Mouse (Mus musculus) myocyte (in vitro differentiated cells): ENCODE results near the gene Fam20c. TPM values are rescaled to one million over a fixed set of nuclear protein-coding genes. Genes with fewer than 3 reads are reported as not detected.

ENCODE experiments used
- H3K27me3 ChIP-seq: one replicate; pipeline ENCODE4 v1.6.1; 2011; ENCODE audit not compliant: control insufficient read depth, insufficient read depth, insufficient read length
- H3K36me3 ChIP-seq: one replicate; pipeline ENCODE4 v1.6.1; 2011; ENCODE audit not compliant: control insufficient read depth, insufficient read depth
- H3K4me2 ChIP-seq: one replicate; pipeline ENCODE4 v1.6.1; 2011; ENCODE audit warnings: low read depth, control low read depth
- H3K4me3 ChIP-seq: one replicate; pipeline ENCODE4 v1.5.1; 2011; ENCODE audit warnings: mild to moderate bottlenecking, control low read depth, moderate library complexity
- H3K79me2 ChIP-seq: one replicate; pipeline ENCODE4 v1.6.1; 2011; ENCODE audit not compliant: control insufficient read depth, insufficient read depth
- H3ac ChIP-seq: one replicate; pipeline ENCODE4 v1.6.1; 2011; ENCODE audit not compliant: control insufficient read depth, insufficient read length
- CEBPB ChIP-seq: IDR thresholded peaks from 2 replicates; pipeline ENCODE4 v1.6.1; 2011; ENCODE audit warnings: mild to moderate bottlenecking, moderate library complexity; ENCODE audit not compliant: poor library complexity, insufficient read depth, severe bottlenecking
- E2F4 ChIP-seq: IDR thresholded peaks from one replicate; pipeline ENCODE4 v1.6.1; 2011; ENCODE audit warnings: mild to moderate bottlenecking, control low read depth, moderate library complexity; ENCODE audit not compliant: insufficient read depth
- MAX ChIP-seq: IDR thresholded peaks from one replicate; pipeline ENCODE4 v1.6.1; 2011; ENCODE audit warnings: low read depth, mild to moderate bottlenecking, control low read depth
- MYOD1 ChIP-seq, 3 experiments: IDR thresholded peaks; one replicate each; pipeline ENCODE4 v1.6.1; 2011; ENCODE audit warnings: control low read depth in 2 of 3, low read depth in 2 of 3, mild to moderate bottlenecking in 2 of 3, moderate library complexity in 1 of 3; ENCODE audit not compliant: insufficient read length in 2 of 3, control insufficient read depth in 1 of 3
- MYOG ChIP-seq, 3 experiments: IDR thresholded peaks; one replicate each; pipeline ENCODE4 v1.6.1; 2011; ENCODE audit warnings: control low read depth in 2 of 3, low read depth in 2 of 3, mild to moderate bottlenecking in 2 of 3; ENCODE audit not compliant: insufficient read length in 2 of 3, control insufficient read depth in 1 of 3, insufficient read depth in 1 of 3
- POLR2A ChIP-seq: IDR thresholded peaks from one replicate; pipeline ENCODE4 v1.6.1; 2011; ENCODE audit warnings: low read depth, mild to moderate bottlenecking, control low read depth, moderate library complexity; ENCODE audit not compliant: insufficient read length
- POLR2AphosphoS2 ChIP-seq: IDR thresholded peaks from one replicate; pipeline ENCODE4 v1.6.1; 2011; ENCODE audit warnings: low read depth, control low read depth; ENCODE audit not compliant: insufficient read length
- REST ChIP-seq: IDR thresholded peaks from one replicate; pipeline ENCODE4 v1.6.1; 2011; ENCODE audit warnings: mild to moderate bottlenecking, control low read depth, moderate library complexity; ENCODE audit not compliant: insufficient read depth, insufficient read length
- SRF ChIP-seq: IDR thresholded peaks from one replicate; pipeline ENCODE4 v1.6.1; 2011; ENCODE audit warnings: low read depth; ENCODE audit not compliant: control insufficient read depth, insufficient read length
- TCF12 ChIP-seq: IDR thresholded peaks from one replicate; pipeline ENCODE4 v1.6.1; 2011; ENCODE audit warnings: mild to moderate bottlenecking, control low read depth; ENCODE audit not compliant: poor library complexity, insufficient read depth, severe bottlenecking
- TCF3 ChIP-seq: IDR thresholded peaks from one replicate; pipeline ENCODE4 v1.6.1; 2011; ENCODE audit warnings: low read depth, control low read depth; ENCODE audit not compliant: insufficient read length
- USF1 ChIP-seq: IDR thresholded peaks from one replicate; pipeline ENCODE4 v1.6.1; 2011; ENCODE audit warnings: low read depth, mild to moderate bottlenecking, control low read depth, moderate library complexity
- polyA plus RNA-seq: library from polyadenylated mRNA; unstranded; fragments of >200 nt; fragmentation: generic; extraction: Trizol; gene quantifications from one replicate; pipeline ENCODE4 v1.2.1, GENCODE M21; 2012; ENCODE audit warnings: missing spikeins

Fam20c gene
- polyA plus RNA-seq, 1 experiment = 37.5 TPM

GRCm38 (mm10) chr5:138834910-138835309 is 80.6 kb downstream of the Fam20c start:
- no peak overlapping the region for H3K4me3 ChIP-seq
- H3K27me3 ChIP-seq = no peaks in the 10 kb centered on the region
- no peak overlapping the region for H3ac ChIP-seq
- no peaks in the 10 kb centered on the region for H3K79me2 ChIP-seq
- no peak overlapping the region for H3K4me2 ChIP-seq
- H3K36me3 ChIP-seq = no peaks in the 10 kb centered on the region
- TF ChIP-seq TCF12 (no peak), E2F4 (no peak), REST (no peak), MYOD1 (IDR thresholded peaks at IDR 0.05; ENCODE audit: control insufficient read depth in 1 of 3, insufficient read length in 2 of 3, low read depth in 2 of 3) (no peak), POLR2AphosphoS2 (no peak), CEBPB (no peak), SRF (no peak), USF1 (no peak), TCF3 (no peak), POLR2A (no peak), MYOG (IDR thresholded peaks at IDR 0.05; ENCODE audit: control insufficient read depth in 1 of 3, insufficient read depth in 1 of 3, insufficient read length in 2 of 3, low read depth in 2 of 3) (no peak), MAX (no peak)

DNA sequence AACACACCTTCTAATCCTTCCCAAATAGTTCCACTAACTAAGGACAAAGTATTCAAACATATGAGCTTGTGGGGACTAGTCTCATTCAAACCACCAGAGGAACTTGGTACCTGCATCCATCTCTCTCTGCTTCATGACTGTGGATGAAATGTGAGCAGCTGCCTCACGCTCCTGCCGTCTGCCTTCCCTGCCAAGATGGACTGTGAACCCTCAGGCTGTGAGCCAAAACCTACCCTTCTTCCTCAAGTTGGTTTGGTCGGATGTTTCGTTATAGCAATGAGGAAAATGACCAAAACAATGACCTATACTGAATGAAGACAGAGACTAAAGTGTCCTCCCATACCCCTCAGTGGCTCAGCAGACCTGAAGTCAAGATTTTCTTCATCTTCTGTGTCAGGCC is 86.7 kb downstream of the Fam20c start:
- H3K79me2 ChIP-seq = no peaks in the 10 kb centered on the region

DNA sequence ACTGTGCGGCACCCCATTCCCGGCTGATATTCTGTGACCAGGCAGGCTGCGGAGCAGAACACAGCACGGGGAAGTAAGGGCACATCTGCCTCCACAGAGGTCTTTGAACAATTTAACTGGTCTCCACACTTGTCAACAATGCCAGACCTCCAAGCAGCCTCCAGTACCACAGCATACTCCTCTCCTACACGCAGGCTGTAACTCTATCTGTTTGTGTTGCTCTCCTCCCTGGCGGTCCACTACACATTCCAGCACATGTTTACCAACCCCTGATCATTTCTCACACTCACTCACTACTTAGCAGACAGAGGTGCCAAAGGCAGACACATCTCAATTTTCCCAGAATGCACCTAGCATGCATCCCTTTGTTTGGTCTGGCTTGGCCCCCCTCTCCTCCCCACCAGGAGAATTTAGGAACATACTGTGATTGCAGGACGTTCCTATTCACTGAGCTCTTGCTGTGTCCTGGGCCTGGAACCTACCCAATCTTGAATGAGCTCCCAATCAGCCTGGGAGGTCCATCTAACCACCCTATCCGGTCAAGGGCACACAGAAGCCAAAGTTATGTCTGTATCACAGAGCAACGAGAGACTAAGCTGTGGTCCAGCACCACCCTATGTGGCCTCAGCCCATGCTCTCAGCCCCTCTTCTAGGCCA is 89.0 kb downstream of the Fam20c start:
- H3ac ChIP-seq = no peak overlapping the region
- H3K36me3 ChIP-seq = no peaks in the 10 kb centered on the region
- no peak overlapping the region for H3K4me2 ChIP-seq
- H3K4me3 ChIP-seq = no peak overlapping the region
- no peaks in the 10 kb centered on the region for H3K79me2 ChIP-seq
- no peak for TF ChIP-seq E2F4
- TF ChIP-seq TCF12 = no peak
- TF ChIP-seq MYOD1 (IDR thresholded peaks at IDR 0.05; ENCODE audit: control insufficient read depth in 1 of 3, insufficient read length in 2 of 3, low read depth in 2 of 3) = no peak
- TF ChIP-seq SRF = no peak
- no peak for TF ChIP-seq POLR2AphosphoS2
- no peak for TF ChIP-seq USF1
- TF ChIP-seq CEBPB = no peak
- TF ChIP-seq MAX = no peak
- no peak for TF ChIP-seq POLR2A
- no peak for TF ChIP-seq REST
- TF ChIP-seq MYOG (IDR thresholded peaks at IDR 0.05; ENCODE audit: control insufficient read depth in 1 of 3, insufficient read depth in 1 of 3, insufficient read length in 2 of 3, low read depth in 2 of 3) = no peak
- TF ChIP-seq TCF3 = no peak
- H3K27me3 ChIP-seq = no peaks in the 10 kb centered on the region

More for the DNA sequence above, 86.7 kb downstream of the Fam20c start:
- Histone ChIP-seq H3K4me3 (no peak overlapping the region), H3K4me2 (no peak overlapping the region), H3ac (no peak overlapping the region), H3K27me3 (no peaks in the 10 kb centered on the region), H3K36me3 (no peaks in the 10 kb centered on the region)
- TF ChIP-seq POLR2AphosphoS2 (no peak), REST (no peak), MYOD1 (IDR thresholded peaks at IDR 0.05; ENCODE audit: control insufficient read depth in 1 of 3, insufficient read length in 2 of 3, low read depth in 2 of 3) (no peak), USF1 (no peak), SRF (no peak), MAX (no peak), TCF12 (no peak)

- Histone ChIP-seq H3ac (no peak overlapping the region), H3K4me3 (no peak overlapping the region), H3K4me2 (no peak overlapping the region)
Observed at GRCm38 (mm10) chr5:138846506-138846905, 92.2 kb downstream of the Fam20c start.

GRCm38 (mm10) chr5:138848102-138848501 is 93.8 kb downstream of the Fam20c start:
- no peaks in the 10 kb centered on the region for H3K79me2 ChIP-seq
- no peak overlapping the region for H3K4me2 ChIP-seq
- no peak overlapping the region for H3K4me3 ChIP-seq
- TF ChIP-seq MYOD1 (IDR thresholded peaks at IDR 0.05; ENCODE audit: control insufficient read depth in 1 of 3, insufficient read length in 2 of 3, low read depth in 2 of 3) (no peak), USF1 (no peak), SRF (no peak), TCF12 (no peak), TCF3 (no peak), E2F4 (no peak), MAX (no peak), POLR2AphosphoS2 (no peak), REST (no peak), MYOG (IDR thresholded peaks at IDR 0.05; ENCODE audit: control insufficient read depth in 1 of 3, insufficient read depth in 1 of 3, insufficient read length in 2 of 3, low read depth in 2 of 3) (no peak), POLR2A (no peak)
- no peaks in the 10 kb centered on the region for H3K27me3 ChIP-seq
- no peak overlapping the region for H3ac ChIP-seq
- no peaks in the 10 kb centered on the region for H3K36me3 ChIP-seq

More at GRCm38 (mm10) chr5:138846506-138846905, 92.2 kb downstream of the Fam20c start:
- Histone ChIP-seq H3K36me3 (no peaks in the 10 kb centered on the region), H3K27me3 (no peaks in the 10 kb centered on the region), H3K79me2 (no peaks in the 10 kb centered on the region)
- no peak for TF ChIP-seq E2F4
- no peak for TF ChIP-seq MYOD1 (IDR thresholded peaks at IDR 0.05; ENCODE audit: control insufficient read depth in 1 of 3, insufficient read length in 2 of 3, low read depth in 2 of 3)
- no peak for TF ChIP-seq MAX
- no peak for TF ChIP-seq POLR2A
- no peak for TF ChIP-seq TCF12
- no peak for TF ChIP-seq CEBPB
- TF ChIP-seq TCF3 = no peak
- TF ChIP-seq USF1 = no peak
- TF ChIP-seq REST = no peak
- no peak for TF ChIP-seq MYOG (IDR thresholded peaks at IDR 0.05; ENCODE audit: control insufficient read depth in 1 of 3, insufficient read depth in 1 of 3, insufficient read length in 2 of 3, low read depth in 2 of 3)
- no peak for TF ChIP-seq POLR2AphosphoS2
- no peak for TF ChIP-seq SRF
